Comparison of ENCODE assay signal across 20 mouse cellular contexts in genomic region chr4:139301780-139302179, GRCm38 (mm10).
"Had no signal": no experiment of that assay in that cellular context is flagged by ENCODE, and none has a peak within 500 bp of the region (broad histone marks: within the 10 kb centered on the region; RNA-seq: fewer than 3 reads in every experiment).

No protein-coding gene starts in this region.

- H3K27me3 ChIP-seq: limb, embryonic 12.5 days; limb, embryonic 15.5 days; midbrain, embryonic 12.5 days; midbrain, embryonic 15.5 days; neural tube, embryonic 12.5 days; neural tube, embryonic 15.5 days had no signal

- DNase-seq: kidney, postnatal 10 days; layer of hippocampus, postnatal 36 days; lung, embryonic 14.5 days; right cerebral cortex, adult 18-20 months; right cerebral cortex, postnatal 14 days; right cerebral cortex, postnatal 4 days; thymus, adult 2 months; thymus, postnatal 14 days; thymus, postnatal 4 days had no signal

- ATAC-seq: intestine, postnatal 0 days; lung, postnatal 0 days; midbrain, embryonic 15.5 days had no signal

- H3K9me3 ChIP-seq: limb, embryonic 12.5 days; limb, embryonic 15.5 days; midbrain, embryonic 12.5 days; midbrain, embryonic 15.5 days; neural tube, embryonic 12.5 days; neural tube, embryonic 15.5 days had no signal

- H3K27ac ChIP-seq: left cerebral cortex, adult 2 months; limb, embryonic 12.5 days; limb, embryonic 15.5 days; macrophage; midbrain, embryonic 12.5 days; midbrain, embryonic 15.5 days; neural tube, embryonic 12.5 days; neural tube, embryonic 15.5 days; stomach, postnatal 0 days had no signal

- H3K9ac ChIP-seq: limb, embryonic 12.5 days; limb, embryonic 15.5 days; lung, embryonic 14.5 days; midbrain, embryonic 12.5 days; midbrain, embryonic 15.5 days; neural tube, embryonic 12.5 days; neural tube, embryonic 15.5 days had no signal

- H3K4me1 ChIP-seq: midbrain, embryonic 12.5 days; midbrain, embryonic 15.5 days; neural tube, embryonic 12.5 days; neural tube, embryonic 15.5 days had no signal

- H3K4me3 ChIP-seq: left cerebral cortex, adult 2 months; limb, embryonic 12.5 days; limb, embryonic 15.5 days; midbrain, embryonic 12.5 days; midbrain, embryonic 15.5 days; neural tube, embryonic 12.5 days; neural tube, embryonic 15.5 days had no signal

- H3K4me2 ChIP-seq: limb, embryonic 12.5 days; limb, embryonic 15.5 days; lung, embryonic 14.5 days; midbrain, embryonic 12.5 days; midbrain, embryonic 15.5 days; neural tube, embryonic 12.5 days; neural tube, embryonic 15.5 days had no signal
